Mouse (Mus musculus): ENCODE results near the gene 2310011J03Rik. TPM values are rescaled to one million over a fixed set of nuclear protein-coding genes. Genes with fewer than 3 reads are reported as not detected.

The 2310011J03Rik gene
- polyA plus RNA-seq, 1 experiment from 2014 or later = 60.2 TPM

DNA sequence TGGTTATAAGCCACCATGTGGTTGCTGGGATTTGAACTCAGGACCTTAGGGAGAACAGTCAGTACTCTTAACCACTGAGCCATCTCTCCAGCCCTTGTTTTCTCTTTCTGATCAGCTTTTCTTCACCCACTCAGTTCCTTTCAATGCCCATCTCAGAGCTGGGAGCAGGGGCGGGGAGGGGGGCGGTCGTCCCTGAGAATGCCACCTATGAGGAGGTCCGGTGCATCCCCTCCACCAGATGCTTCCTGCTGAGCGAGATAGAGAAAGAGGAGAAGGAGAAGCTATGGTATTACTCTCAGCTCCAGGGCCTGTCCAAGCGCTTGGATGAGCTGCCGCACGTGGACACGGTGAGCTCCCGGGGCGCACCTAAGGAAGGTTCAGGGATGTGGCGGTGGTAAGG lies 15.9 kb downstream of the 2310011J03Rik start:
- H3K9me3 ChIP-seq = no peaks in the 10 kb centered on the region; the same call in 1 of the 2 replicates
- H3K27ac ChIP-seq = 0 out of 2 replicates have a peak overlapping the region, but pooled peaks have one; percentile 31
- no peak for DNase-seq (ENCODE audit: extremely low spot score, low spot score)
- peaks cover 76% of the 10 kb centered on the region for H3K36me3 ChIP-seq (replicated peaks)
- peak overlapping the region; percentile 29 for H3K4me3 ChIP-seq
- WGBS = 25% methylated on average over 12 of the region's 12 CpGs
- H3K27me3 ChIP-seq (ENCODE audit: poor library complexity, severe bottlenecking) = peaks cover 81% of the 10 kb centered on the region
- H3K4me1 ChIP-seq = peaks cover 44% of the 10 kb centered on the region

DNA sequence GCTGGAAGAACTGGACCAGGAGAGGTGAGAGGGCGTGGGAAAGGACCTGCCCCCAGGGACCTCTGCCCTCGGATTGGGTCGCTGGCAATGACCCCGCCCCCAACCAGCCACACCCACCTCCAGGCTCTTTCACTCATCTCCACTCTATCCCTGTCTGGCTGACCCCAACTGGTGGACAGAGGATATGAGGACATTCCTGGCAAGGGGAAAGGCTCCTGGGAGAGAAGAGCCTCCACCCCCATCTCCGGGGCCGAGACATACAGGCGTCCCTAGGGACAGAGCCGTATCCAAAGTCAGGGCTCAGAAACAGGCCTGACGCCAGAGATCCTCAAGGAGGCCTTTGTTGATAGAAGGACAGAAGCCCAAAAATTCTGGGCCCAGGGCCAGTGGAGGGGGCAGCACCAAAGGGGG lies 17.9 kb downstream of the 2310011J03Rik start:
- no peak for DNase-seq (ENCODE audit: extremely low spot score, low spot score)

DNA sequence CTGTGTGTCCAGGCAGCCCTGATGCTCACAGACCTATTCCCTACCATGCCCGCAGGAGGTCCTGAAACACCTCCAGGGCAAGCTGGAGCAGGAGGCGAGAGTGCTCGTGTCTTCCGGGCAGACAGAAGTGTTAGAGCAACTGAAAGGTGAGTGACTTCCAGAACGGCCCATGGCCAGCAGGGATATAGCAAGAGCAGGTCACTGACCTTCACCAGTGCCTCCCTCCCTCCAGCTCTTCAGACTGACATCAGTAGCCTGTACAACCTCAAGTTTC lies 18.3 kb downstream of the 2310011J03Rik start:
- DNase-seq (ENCODE audit: extremely low spot score, low spot score) = no peak
- Histone ChIP-seq H3K9me3 (no peaks in the 10 kb centered on the region), H3K27me3 (ENCODE audit: poor library complexity, severe bottlenecking) (peaks cover 93% of the 10 kb centered on the region), H3K4me3 (peak overlapping the region; percentile 57), H3K36me3 (replicated peaks) (peaks cover 51% of the 10 kb centered on the region), H3K27ac (peak overlapping the region; percentile 89), H3K4me1 (peaks cover 69% of the 10 kb centered on the region)
- 60% methylated on average over 5 of the region's 5 CpGs for WGBS

More for the DNA sequence above, 17.9 kb downstream of the 2310011J03Rik start:
- peak overlapping the region; percentile 57 for H3K4me3 ChIP-seq
- H3K36me3 ChIP-seq (replicated peaks) = peaks cover 56% of the 10 kb centered on the region
- 15% methylated on average over 9 of the region's 9 CpGs for WGBS
- peak overlapping the region; percentile 89 for H3K27ac ChIP-seq
- no peaks in the 10 kb centered on the region for H3K9me3 ChIP-seq
- H3K4me1 ChIP-seq = peaks cover 64% of the 10 kb centered on the region
- peaks cover 93% of the 10 kb centered on the region for H3K27me3 ChIP-seq (ENCODE audit: poor library complexity, severe bottlenecking)

DNA sequence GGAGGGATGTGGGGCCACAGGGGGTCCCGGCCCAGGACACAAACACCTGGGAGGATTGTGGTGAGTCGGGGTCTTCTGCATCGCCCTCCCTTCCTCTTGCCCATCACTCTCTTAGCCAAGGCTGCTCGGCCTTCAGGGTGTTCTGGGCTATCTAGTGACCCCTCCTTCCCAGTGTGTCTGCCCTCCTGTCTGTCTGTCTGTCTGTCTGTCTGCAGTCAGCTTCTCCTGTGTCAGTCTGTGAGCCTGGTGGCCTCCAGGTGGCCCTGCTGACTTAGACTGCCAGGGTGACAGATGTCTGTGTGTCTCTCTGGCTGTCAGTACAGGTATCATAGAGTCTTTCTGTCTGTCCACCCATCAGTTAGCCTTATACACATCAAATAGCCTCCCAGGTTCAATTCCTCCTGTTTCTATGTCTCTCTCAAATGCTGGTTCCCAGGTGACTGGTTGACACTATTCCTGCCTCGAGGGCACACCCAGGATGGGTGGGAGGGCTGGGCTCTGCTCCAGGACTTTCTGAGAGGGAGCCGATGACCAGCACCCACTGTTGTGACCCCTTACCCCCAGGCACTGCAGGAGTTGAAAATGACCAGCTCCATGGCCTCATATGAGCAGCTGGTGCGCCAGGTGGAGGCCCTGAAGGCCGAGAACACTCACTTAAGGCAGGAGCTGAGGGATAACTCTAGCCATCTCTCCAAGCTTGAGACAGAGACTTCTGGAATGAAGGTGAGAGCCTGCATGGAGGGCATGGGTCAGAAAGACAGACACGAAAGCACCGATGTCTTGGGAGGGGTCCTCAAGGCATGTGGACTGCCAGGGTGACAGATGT lies 18.9 kb downstream of the 2310011J03Rik start:
- 74% methylated on average over 10 of the region's 10 CpGs for WGBS
- no peak for DNase-seq (ENCODE audit: extremely low spot score, low spot score)
- H3K4me3 ChIP-seq = peak overlapping the region; percentile 57
- peaks cover 74% of the 10 kb centered on the region for H3K4me1 ChIP-seq
- no peaks in the 10 kb centered on the region for H3K9me3 ChIP-seq
- peaks cover 97% of the 10 kb centered on the region for H3K27me3 ChIP-seq (ENCODE audit: poor library complexity, severe bottlenecking)
- peak overlapping the region; percentile 89 for H3K27ac ChIP-seq
- H3K36me3 ChIP-seq (replicated peaks) = peaks cover 46% of the 10 kb centered on the region

DNA sequence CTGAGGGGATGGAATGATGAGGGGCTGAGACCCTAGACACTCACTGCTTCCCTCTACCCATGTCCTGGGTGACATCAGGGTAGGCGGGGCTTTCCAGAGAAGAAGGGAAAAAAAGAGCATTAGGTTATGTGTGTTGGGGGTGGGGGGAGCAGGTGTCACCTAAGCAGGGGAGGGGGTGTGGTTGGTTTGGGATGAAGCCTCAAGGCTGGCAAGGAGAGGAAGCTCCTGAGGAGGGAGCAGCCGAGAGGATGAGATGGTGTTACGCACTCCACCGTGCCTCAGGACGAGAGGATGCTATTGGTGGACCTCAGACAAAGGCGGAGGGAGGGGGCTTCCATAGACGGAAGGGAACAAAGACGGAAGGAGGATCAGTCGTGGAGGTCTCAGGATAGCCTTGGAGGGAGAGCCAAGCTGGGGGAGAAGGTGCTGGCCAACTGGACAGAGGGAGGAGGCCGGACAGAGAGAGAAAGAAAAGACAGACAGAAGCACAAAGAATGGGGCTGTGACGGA lies 19.6 kb downstream of the 2310011J03Rik start:
- Histone ChIP-seq H3K27me3 (ENCODE audit: poor library complexity, severe bottlenecking) (peaks cover 92% of the 10 kb centered on the region), H3K4me1 (peaks cover 82% of the 10 kb centered on the region), H3K27ac (peak overlapping the region; percentile 89), H3K36me3 (replicated peaks) (peaks cover 38% of the 10 kb centered on the region), H3K9me3 (no peaks in the 10 kb centered on the region), H3K4me3 (peak overlapping the region; percentile 57)
- no peak for DNase-seq (ENCODE audit: extremely low spot score, low spot score)
- WGBS = 8% methylated on average over 11 of the region's 11 CpGs

DNA sequence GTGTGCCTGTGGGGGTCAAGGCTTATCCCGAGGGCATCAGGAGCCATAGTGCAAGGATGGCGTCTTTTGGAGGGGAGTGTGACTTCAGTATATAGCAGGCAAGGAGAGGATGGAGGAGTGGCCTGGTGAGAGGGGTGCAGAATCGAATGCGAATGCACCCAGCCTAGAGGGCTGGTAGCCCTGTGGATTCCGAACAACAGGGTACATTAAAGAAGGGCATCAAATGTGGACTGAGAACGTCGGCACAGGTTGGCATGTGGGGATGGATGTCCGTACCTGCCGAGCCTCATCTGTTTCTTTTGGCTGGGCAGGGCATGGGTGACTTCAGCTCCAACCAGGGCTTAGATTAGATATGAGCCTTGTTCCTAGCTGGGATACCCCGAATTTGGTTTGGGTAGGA lies 20.5 kb downstream of the 2310011J03Rik start:
- Histone ChIP-seq H3K4me1 (peaks cover 86% of the 10 kb centered on the region), H3K27me3 (ENCODE audit: poor library complexity, severe bottlenecking) (peaks cover 83% of the 10 kb centered on the region), H3K36me3 (replicated peaks) (peaks cover 33% of the 10 kb centered on the region), H3K27ac (peak overlapping the region; percentile 89), H3K4me3 (peak overlapping the region; percentile 57), H3K9me3 (no peaks in the 10 kb centered on the region)
- no peak for DNase-seq (ENCODE audit: extremely low spot score, low spot score)
- WGBS = 47% methylated on average over 10 of the region's 10 CpGs

DNA sequence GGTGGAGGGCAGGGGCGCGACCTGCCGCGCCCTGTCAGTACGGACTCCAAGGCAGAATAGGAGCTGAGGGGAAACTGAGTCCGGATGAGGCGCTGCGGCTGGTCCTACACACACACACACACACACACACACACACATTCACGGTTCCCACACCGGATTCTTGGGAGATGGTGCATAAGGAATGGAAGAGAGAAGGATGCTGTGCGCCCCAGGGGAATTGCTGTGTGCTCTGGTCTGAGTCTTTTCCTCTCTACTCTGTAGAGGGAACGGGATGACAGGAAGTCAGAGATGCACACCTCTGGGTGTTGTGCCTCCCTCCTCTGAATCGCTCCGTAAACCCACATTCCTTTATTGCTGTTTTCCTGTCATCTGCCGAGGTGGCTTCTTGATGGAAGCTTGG lies 21.0 kb downstream of the 2310011J03Rik start:
- Histone ChIP-seq H3K9me3 (no peaks in the 10 kb centered on the region), H3K36me3 (replicated peaks) (peaks cover 33% of the 10 kb centered on the region), H3K4me3 (peak overlapping the region; percentile 57), H3K4me1 (peaks cover 87% of the 10 kb centered on the region), H3K27ac (peak overlapping the region; percentile 89), H3K27me3 (ENCODE audit: poor library complexity, severe bottlenecking) (peaks cover 78% of the 10 kb centered on the region)
- DNase-seq (ENCODE audit: extremely low spot score, low spot score) = no peak
- WGBS = 7% methylated on average over 15 of the region's 15 CpGs

DNA sequence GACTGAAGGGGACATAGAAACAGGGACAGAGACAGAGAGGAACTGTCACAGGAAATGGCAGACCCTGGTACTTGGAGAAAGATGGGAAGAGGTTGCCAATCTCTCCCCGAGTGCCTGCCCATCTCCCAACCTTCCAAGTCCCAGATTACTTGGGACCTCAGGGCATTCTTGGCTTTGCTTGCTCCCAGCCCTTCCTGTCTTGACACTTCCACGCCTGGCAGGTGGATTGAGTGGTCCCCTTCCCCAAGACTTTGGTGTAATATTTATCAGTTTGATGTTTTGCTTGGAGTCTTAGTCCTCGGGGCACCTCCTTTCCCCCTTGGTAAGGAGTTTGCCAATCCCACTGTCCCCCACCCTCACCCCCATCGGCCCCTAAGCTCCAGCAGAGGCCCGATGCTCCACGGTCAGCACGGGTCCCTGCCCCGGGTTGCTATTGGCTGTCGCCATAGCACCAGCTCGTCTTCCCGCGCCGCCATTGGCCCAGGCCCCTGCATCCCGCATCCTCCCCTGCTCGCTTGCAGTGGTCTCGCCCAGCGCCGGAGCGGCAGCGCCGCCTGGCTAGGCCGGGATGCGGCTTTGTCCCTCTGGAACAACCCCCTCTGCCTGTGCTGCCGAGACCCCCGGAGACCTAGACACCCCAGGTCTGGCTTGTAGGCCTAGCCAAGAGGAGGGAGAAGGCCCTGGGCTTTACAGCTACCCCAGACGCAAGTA lies 21.6 kb downstream of the 2310011J03Rik start:
- Histone ChIP-seq H3K36me3 (replicated peaks) (peaks cover 33% of the 10 kb centered on the region), H3K27me3 (ENCODE audit: poor library complexity, severe bottlenecking) (peaks cover 72% of the 10 kb centered on the region), H3K27ac (peak overlapping the region; percentile 89), H3K9me3 (no peaks in the 10 kb centered on the region), H3K4me1 (peaks cover 92% of the 10 kb centered on the region), H3K4me3 (peak overlapping the region; percentile 57)
- WGBS = 5% methylated on average over 26 of the region's 26 CpGs
- DNase-seq (ENCODE audit: extremely low spot score, low spot score) = peak; percentile 92

DNA sequence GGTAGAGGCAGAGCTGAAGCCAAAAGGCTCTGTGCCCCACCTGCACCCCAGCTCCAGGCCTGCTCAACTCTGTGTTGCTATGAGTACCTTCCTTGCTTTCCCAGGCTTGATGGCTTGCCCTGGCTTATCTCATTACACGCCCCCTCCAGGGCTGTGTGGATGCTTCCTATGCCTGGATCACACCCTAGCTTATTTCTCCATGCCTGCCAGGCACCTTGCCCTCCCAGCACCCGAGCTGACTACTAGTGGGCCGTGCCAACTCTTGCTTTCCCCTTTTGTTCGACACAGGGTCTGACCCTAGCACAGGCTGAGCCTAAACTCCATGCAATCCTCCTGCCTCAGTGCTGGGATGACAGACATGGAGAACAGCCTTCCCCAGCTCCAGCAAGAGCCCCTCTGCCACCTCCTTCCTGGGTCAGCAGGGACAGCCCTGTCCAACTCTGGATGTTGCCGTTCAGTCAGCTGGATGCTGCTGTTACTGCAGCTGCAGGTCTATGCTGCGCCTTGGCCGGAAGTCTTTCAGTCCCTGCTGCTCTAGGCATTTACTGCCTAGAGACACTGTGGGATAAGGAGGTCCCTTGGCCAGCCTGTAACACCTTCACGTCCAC lies 22.7 kb downstream of the 2310011J03Rik start:
- Histone ChIP-seq H3K4me1 (peaks cover 97% of the 10 kb centered on the region), H3K4me3 (0 out of 2 replicates have a peak overlapping the region, but pooled peaks have one; percentile 9), H3K9me3 (no peaks in the 10 kb centered on the region), H3K27me3 (ENCODE audit: poor library complexity, severe bottlenecking) (peaks cover 63% of the 10 kb centered on the region), H3K27ac (peak overlapping the region; percentile 89), H3K36me3 (replicated peaks) (peaks cover 36% of the 10 kb centered on the region)
- no peak for DNase-seq (ENCODE audit: extremely low spot score, low spot score)
- WGBS = 79% methylated on average over 8 of the region's 8 CpGs

DNA sequence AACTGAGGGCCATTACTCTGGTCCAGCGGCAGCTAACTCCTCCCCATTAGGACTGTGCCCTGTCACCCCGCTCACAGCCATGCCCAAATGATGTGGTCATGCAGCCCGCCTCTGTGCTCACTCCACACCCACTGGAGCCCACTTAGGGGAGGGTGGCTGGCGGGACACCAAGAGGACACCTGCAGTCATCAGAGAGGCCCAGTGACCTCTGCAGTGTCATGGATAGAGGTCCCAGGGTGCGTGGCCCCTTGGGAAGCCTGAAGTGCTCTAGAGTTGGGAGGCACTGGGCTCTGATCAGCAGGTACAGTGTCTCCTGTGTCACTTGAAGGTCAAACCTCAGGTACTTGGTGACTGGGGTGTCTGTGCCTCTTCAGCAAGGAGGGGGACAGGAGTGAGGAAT lies 23.5 kb downstream of the 2310011J03Rik start:
- no peak for DNase-seq (ENCODE audit: extremely low spot score, low spot score)
- H3K4me3 ChIP-seq = peak overlapping the region; percentile 58; the same call in 1 of the 2 replicates
- no peaks in the 10 kb centered on the region for H3K9me3 ChIP-seq
- WGBS = 85% methylated on average over 5 of the region's 5 CpGs
- peaks cover 55% of the 10 kb centered on the region for H3K27me3 ChIP-seq (ENCODE audit: poor library complexity, severe bottlenecking)
- H3K36me3 ChIP-seq (replicated peaks) = peaks cover 28% of the 10 kb centered on the region
- peaks cover 93% of the 10 kb centered on the region for H3K4me1 ChIP-seq
- peak overlapping the region; percentile 85 for H3K27ac ChIP-seq

DNA sequence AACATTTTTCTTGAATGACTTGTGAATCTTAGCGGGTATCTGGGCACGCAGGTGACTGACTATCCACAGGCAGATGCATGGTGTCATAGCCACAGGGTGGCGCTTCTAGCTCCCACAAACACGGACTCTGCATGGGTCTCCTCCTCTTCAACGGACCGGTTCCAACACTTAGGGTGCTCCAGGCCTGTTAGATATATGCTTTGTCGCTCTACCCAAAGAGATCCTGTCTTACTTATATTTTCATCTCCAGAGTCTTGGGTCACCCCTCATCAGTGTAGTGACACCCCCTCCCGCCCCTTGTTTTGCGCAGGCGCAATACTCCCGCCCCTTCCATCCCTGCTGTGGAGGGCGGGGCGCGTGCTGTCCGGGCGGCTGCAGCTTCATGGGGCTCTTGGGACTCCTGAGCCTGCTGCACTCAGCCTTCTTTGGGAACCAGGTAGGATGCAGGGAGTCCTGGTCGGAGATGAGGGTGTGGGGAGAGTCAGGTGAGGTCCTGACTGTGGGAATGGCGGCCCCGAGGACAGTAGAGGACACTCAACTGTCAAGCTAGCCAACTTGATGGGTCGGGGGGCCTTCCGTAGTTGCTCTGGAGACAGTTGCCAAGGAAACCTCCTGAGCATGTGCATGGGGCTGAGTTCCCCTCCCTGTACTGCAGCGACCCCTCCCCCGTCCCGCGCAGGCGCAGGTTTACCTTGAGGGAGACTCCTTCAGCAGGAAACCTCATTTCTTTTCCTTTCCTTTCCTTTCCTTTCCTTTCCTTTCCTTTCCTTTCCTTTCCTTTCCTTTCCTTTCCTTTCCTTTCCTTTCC lies 24.5 kb downstream of the 2310011J03Rik start, which contains the start of gene Apc2:
TSS of gene Apc2 (plus strand) at position 360 of the 808 bp plus-strand sequence.
- Histone ChIP-seq H3K27ac (peak within 1 kb of the TSS; percentile 85), H3K9me3 (no peaks in the 10 kb centered on the region), H3K4me1 (peaks cover 84% of the 10 kb centered on the region), H3K4me3 (peak within 1 kb of the TSS; percentile 98), H3K36me3 (replicated peaks) (peaks cover 26% of the 10 kb centered on the region), H3K27me3 (ENCODE audit: poor library complexity, severe bottlenecking) (peaks cover 45% of the 10 kb centered on the region)
- 1% methylated on average over 26 of the region's 26 CpGs for WGBS
- DNase-seq (ENCODE audit: extremely low spot score, low spot score) = peak; percentile 81
